Mouse (Mus musculus) lung, embryonic 16.5 days (tissue): ENCODE results near the gene Mavs. TPM values are rescaled to one million over a fixed set of nuclear protein-coding genes. Genes with fewer than 3 reads are reported as not detected.
"Not testable (repeated sequence)": the region's sequence is repeated elsewhere in the genome, so short reads cannot be mapped to it uniquely, and the experiment has no call there.

Experiments
- ATAC-seq: fragments of 200-750 bp; cut with Nextera tagmentation; 2 replicates; pipeline ENCODE4 v1.8.0; 2017; ENCODE audit warnings: low read depth, mild to moderate bottlenecking, moderate library complexity
- H3K27ac ChIP-seq: fragments of 300-500 bp; sonication (generic); 2 replicates; pipeline ENCODE4 v1.5.1; 2014; ENCODE audit warnings: mild to moderate bottlenecking, control low read depth, low read length
- H3K27me3 ChIP-seq: fragments of 300-500 bp; sonication (generic); 2 replicates; pipeline ENCODE4 v1.6.1; 2014; ENCODE audit warnings: low read depth, low read length, mixed read lengths; ENCODE audit not compliant: control insufficient read depth, insufficient read depth
- H3K36me3 ChIP-seq: fragments of 300-500 bp; sonication (generic); 2 replicates; pipeline ENCODE4 v1.6.1; 2014; ENCODE audit warnings: low read length; ENCODE audit not compliant: control insufficient read depth, insufficient read depth
- H3K4me1 ChIP-seq: fragments of 300-500 bp; sonication (generic); replicated peaks from 2 replicates; pipeline ENCODE4 v1.6.1; 2014; ENCODE audit warnings: low read length, mixed read lengths; ENCODE audit not compliant: control insufficient read depth, insufficient read depth
- H3K4me2 ChIP-seq: fragments of 300-500 bp; sonication (generic); 2 replicates; pipeline ENCODE4 v1.6.1; 2014; ENCODE audit warnings: low read depth, low read length, control low read depth
- H3K4me3 ChIP-seq: fragments of 300-500 bp; sonication (generic); 2 replicates; pipeline ENCODE4 v1.5.1; 2014; ENCODE audit warnings: mild to moderate bottlenecking, low read length, control low read depth
- H3K9ac ChIP-seq: fragments of 300-500 bp; sonication (generic); 2 replicates; pipeline ENCODE4 v1.6.1; 2014; ENCODE audit warnings: low read length, control low read depth
- H3K9me3 ChIP-seq: fragments of 300-500 bp; sonication (generic); 2 replicates; pipeline ENCODE4 v1.6.1; 2016; ENCODE audit warnings: low read length; ENCODE audit not compliant: control insufficient read depth
- WGBS: fragments of 180-500 bp; shearing (Covaris S2); extraction: QIAGEN DNeasy Blood & Tissue Kit; methylation state at CpG from one replicate; pipeline ENCODE4 v1.1.7; 2014; 5-methylcytosine and 5-hydroxymethylcytosine counted together
- polyA plus RNA-seq: library from polyadenylated mRNA; unstranded; fragments of >200 nt; fragmentation: Nextera tagmentation; extraction: Ambion mirVana; gene quantifications from 2 replicates; pipeline ENCODE4 v1.2.1, GENCODE M21; 2015

The Mavs gene
- polyA plus RNA-seq, 1 experiment from 2014 or later, result 20.6 TPM

- 62% methylated on average over 1 of the region's 1 CpGs for WGBS
- no peak overlapping the region for H3K27ac ChIP-seq
- H3K4me2 ChIP-seq, result no peak overlapping the region
- no peaks in the 10 kb centered on the region for H3K4me1 ChIP-seq
- H3K36me3 ChIP-seq, result no peaks in the 10 kb centered on the region
- no peaks in the 10 kb centered on the region for H3K9me3 ChIP-seq
- H3K9ac ChIP-seq, result no peak overlapping the region
- no peak overlapping the region for H3K4me3 ChIP-seq
- ATAC-seq, result no peak
- H3K27me3 ChIP-seq, result no peaks in the 10 kb centered on the region
Measured at GRCm38 (mm10) chr2:131223569-131223968, 10.3 kb upstream of the Mavs start.

GRCm38 (mm10) chr2:131225178-131225577, 8.7 kb upstream of the Mavs start:
- Histone ChIP-seq H3K9ac (no peak overlapping the region), H3K27me3 (no peaks in the 10 kb centered on the region), H3K9me3 (no peaks in the 10 kb centered on the region), H3K4me1 (no peaks in the 10 kb centered on the region), H3K4me2 (no peak overlapping the region), H3K27ac (no peak overlapping the region), H3K36me3 (no peaks in the 10 kb centered on the region), H3K4me3 (no peak overlapping the region)
- 90% methylated on average over 6 of the region's 6 CpGs for WGBS
- no peak for ATAC-seq

- H3K9me3 ChIP-seq, H3K27ac ChIP-seq, H3K27me3 ChIP-seq, ATAC-seq, H3K9ac ChIP-seq, H3K4me1 ChIP-seq, H3K4me2 ChIP-seq, H3K4me3 ChIP-seq, H3K36me3 ChIP-seq: not testable (repeated sequence)
- WGBS, result 44% methylated on average over 2 of the region's 2 CpGs
Measured at GRCm38 (mm10) chr2:131226669-131227068, 7.2 kb upstream of the Mavs start.

GRCm38 (mm10) chr2:131227243-131227642, 6.6 kb upstream of the Mavs start:
- no peaks in the 10 kb centered on the region for H3K27me3 ChIP-seq
- no peaks in the 10 kb centered on the region for H3K4me1 ChIP-seq
- H3K27ac ChIP-seq, result no peak overlapping the region
- H3K36me3 ChIP-seq, result no peaks in the 10 kb centered on the region
- no peak overlapping the region for H3K4me3 ChIP-seq
- no peaks in the 10 kb centered on the region for H3K9me3 ChIP-seq
- no peak overlapping the region for H3K4me2 ChIP-seq
- no peak overlapping the region for H3K9ac ChIP-seq
- no peak for ATAC-seq
- WGBS, result 82% methylated on average over 3 of the region's 3 CpGs

GRCm38 (mm10) chr2:131232558-131232957, 1.3 kb upstream of the Mavs start:
- Histone ChIP-seq H3K27me3 (no peaks in the 10 kb centered on the region), H3K4me1 (peaks cover 10% of the 10 kb centered on the region), H3K9ac (no peak overlapping the region; the same call in 1 of the 2 replicates), H3K4me2 (no peak overlapping the region), H3K27ac (no peak overlapping the region), H3K4me3 (no peak overlapping the region), H3K9me3 (no peaks in the 10 kb centered on the region), H3K36me3 (no peaks in the 10 kb centered on the region)
- ATAC-seq, result no peak
- WGBS, result 87% methylated on average over 2 of the region's 2 CpGs

- peak overlapping the region; percentile 76 for H3K9ac ChIP-seq
- H3K4me3 ChIP-seq, result peak overlapping the region; percentile 64
- H3K36me3 ChIP-seq, result no peaks in the 10 kb centered on the region
- 6% methylated on average over 28 of the region's 28 CpGs for WGBS
- peak; percentile 37 for ATAC-seq
- peak overlapping the region; percentile 72 for H3K4me2 ChIP-seq
- peak overlapping the region; percentile 53; the same call in 1 of the 2 replicates for H3K27ac ChIP-seq
- H3K4me1 ChIP-seq, result peaks cover 10% of the 10 kb centered on the region
- no peaks in the 10 kb centered on the region for H3K27me3 ChIP-seq
- H3K9me3 ChIP-seq, result no peaks in the 10 kb centered on the region
Measured at GRCm38 (mm10) chr2:131234127-131234650, 326 bp downstream of the Mavs start.

- Histone ChIP-seq H3K4me1 (peaks cover 10% of the 10 kb centered on the region), H3K27me3 (no peaks in the 10 kb centered on the region), H3K9ac (peak overlapping the region; percentile 76; the same call in 1 of the 2 replicates), H3K4me3 (peak overlapping the region; percentile 64), H3K36me3 (0 out of 2 replicates have a peak, but pooled peaks cover 1% of the 10 kb centered on the region), H3K27ac (no peak overlapping the region), H3K4me2 (peak overlapping the region; percentile 72), H3K9me3 (no peaks in the 10 kb centered on the region)
- WGBS, result 60% methylated on average over 7 of the region's 7 CpGs
- no peak for ATAC-seq
Measured at GRCm38 (mm10) chr2:131234970-131235635, 1.2 kb downstream of the Mavs start.

GRCm38 (mm10) chr2:131242180-131242579, 8.3 kb downstream of the Mavs start:
- no peak overlapping the region for H3K27ac ChIP-seq
- ATAC-seq, result no peak
- H3K36me3 ChIP-seq, result peaks cover 49% of the 10 kb centered on the region
- H3K9ac ChIP-seq, result no peak overlapping the region
- no peaks in the 10 kb centered on the region for H3K4me1 ChIP-seq
- no peaks in the 10 kb centered on the region for H3K9me3 ChIP-seq
- H3K27me3 ChIP-seq, result no peaks in the 10 kb centered on the region
- no peak overlapping the region for H3K4me2 ChIP-seq
- H3K4me3 ChIP-seq, result no peak overlapping the region

GRCm38 (mm10) chr2:131242929-131243328, 9.1 kb downstream of the Mavs start:
- Histone ChIP-seq H3K27me3 (no peaks in the 10 kb centered on the region), H3K4me2 (no peak overlapping the region), H3K36me3 (peaks cover 54% of the 10 kb centered on the region), H3K9me3 (no peaks in the 10 kb centered on the region), H3K4me1 (no peaks in the 10 kb centered on the region), H3K27ac (no peak overlapping the region), H3K9ac (no peak overlapping the region), H3K4me3 (no peak overlapping the region)
- ATAC-seq, result no peak
- WGBS, result 87% methylated on average over 7 of the region's 7 CpGs
